Mouse (Mus musculus) E14TG2a.4 (cell line): ENCODE results near the gene Amtn.
"Not testable (repeated sequence)": the region's sequence is repeated elsewhere in the genome, so short reads cannot be mapped to it uniquely, and the experiment has no call there.

ENCODE experiments used
- H3K27me3 ChIP-seq: 2 replicates; pipeline ENCODE4 v1.6.1; 2014; ENCODE audit warnings: low read length, control low read depth; ENCODE audit not compliant: insufficient read depth
- H3K36me3 ChIP-seq: 2 replicates; pipeline ENCODE4 v1.6.1; 2014; ENCODE audit warnings: low read length, control low read depth; ENCODE audit not compliant: insufficient read depth
- H3K4me1 ChIP-seq: replicated peaks from 2 replicates; pipeline ENCODE4 v1.6.1; 2014; ENCODE audit warnings: low read depth, low read length, control low read depth
- H3K4me3 ChIP-seq: replicated peaks from 2 replicates; pipeline ENCODE4 v1.5.1; 2014; ENCODE audit warnings: mild to moderate bottlenecking, low read length
- H3K9me3 ChIP-seq: 2 replicates; pipeline ENCODE4 v1.6.1; 2014; ENCODE audit warnings: low read length, control low read depth
- CTCF ChIP-seq: conservative IDR thresholded peaks from 2 replicates; pipeline ENCODE4 v1.5.1; 2014; ENCODE audit warnings: low read length
- NANOG ChIP-seq: IDR thresholded peaks from 2 replicates; pipeline ENCODE4 v1.6.1; 2014; ENCODE audit warnings: borderline replicate concordance, low read length, mixed read lengths
- POU5F1 ChIP-seq: IDR thresholded peaks from 2 replicates; pipeline ENCODE4 v1.6.1; 2014; ENCODE audit warnings: low read length, borderline replicate concordance

Gene Amtn

DNA sequence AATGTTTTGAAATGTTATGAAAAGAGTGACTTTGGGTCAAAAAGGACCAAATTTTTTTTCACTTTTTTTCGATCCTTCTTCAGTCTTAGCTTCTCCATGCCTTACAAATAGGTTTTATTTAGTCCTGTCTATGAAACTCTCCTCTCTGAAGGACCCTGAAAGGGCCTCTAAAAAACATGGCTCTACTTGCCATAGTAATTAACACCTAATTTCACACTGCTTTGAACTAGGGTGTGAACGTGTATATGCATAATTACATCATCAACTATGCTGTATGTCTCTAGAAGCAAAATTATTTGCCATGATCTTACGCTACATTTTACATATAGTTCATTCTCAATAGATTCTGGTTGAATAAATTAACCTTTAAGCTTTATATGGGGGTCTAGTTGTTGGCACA lies 25.6 kb downstream of the Amtn start:
- H3K9me3 ChIP-seq: no peaks in the 10 kb centered on the region
- peaks cover 9% of the 10 kb centered on the region; the same call in 1 of the 2 replicates for H3K4me1 ChIP-seq
- no peaks in the 10 kb centered on the region for H3K36me3 ChIP-seq
- H3K4me3 ChIP-seq: no peak overlapping the region
- H3K27me3 ChIP-seq: no peaks in the 10 kb centered on the region
- TF ChIP-seq CTCF (no peak), NANOG (no peak), POU5F1 (no peak)

DNA sequence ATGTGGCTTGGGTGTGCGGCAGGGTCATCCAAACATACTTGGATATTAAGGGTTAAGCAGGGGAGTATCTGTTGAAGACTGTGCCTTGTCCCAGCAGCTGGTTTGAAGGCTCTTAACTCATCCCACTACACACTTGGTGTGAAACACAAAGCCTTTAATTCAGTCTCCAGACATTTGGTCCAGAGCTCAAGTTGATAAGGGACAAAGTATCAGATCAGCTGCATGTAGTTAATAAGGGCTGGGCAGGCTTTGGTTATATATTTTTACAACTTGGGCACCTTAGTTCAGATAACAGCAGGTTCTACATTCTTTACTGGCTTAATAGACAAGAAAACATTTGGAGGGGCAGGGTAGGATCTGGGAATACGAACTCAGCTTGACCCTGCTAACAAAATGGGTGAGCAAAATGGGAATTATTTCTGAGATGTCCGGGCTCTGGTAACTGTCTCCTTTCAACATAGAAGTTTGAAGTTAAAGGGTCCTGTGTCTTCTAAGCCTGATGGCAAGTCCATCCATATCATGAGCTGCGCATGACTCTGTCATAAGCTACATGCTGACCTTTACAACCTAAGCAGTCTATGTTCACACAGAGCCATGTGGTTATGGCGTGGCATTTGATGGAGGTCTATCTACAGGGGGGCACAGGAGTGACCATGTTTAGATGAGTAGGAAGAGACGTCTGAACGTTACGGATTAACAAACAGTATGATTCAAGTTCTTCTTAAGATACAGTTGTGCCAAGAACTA lies 44.6 kb downstream of the Amtn start:
- H3K36me3 ChIP-seq: no peaks in the 10 kb centered on the region
- no peak overlapping the region for H3K4me3 ChIP-seq
- no peaks in the 10 kb centered on the region for H3K9me3 ChIP-seq
- no peaks in the 10 kb centered on the region for H3K27me3 ChIP-seq
- H3K4me1 ChIP-seq: no peaks in the 10 kb centered on the region
- no peak for TF ChIP-seq NANOG

DNA sequence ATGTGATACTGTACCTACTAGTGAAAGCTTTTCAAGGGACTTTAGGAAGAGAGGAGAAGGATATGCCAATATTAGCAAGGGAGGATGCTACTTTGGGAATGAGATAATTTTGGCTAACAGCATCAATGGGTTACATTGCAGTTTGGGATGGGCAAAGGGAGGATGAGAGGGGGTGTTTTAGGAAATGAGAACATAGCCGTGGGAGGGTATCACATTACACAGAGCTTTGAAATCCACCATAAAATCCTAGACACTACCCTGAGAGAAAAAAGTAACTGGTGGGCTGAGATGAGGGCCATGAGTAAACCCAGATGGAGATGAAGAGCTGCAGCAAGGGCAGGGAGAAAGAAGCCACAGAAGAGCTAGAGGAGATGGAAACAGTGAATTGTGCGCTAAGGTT lies 49.0 kb downstream of the Amtn start:
- not testable (repeated sequence) for H3K27me3 ChIP-seq, H3K4me1 ChIP-seq, H3K9me3 ChIP-seq, H3K36me3 ChIP-seq, H3K4me3 ChIP-seq

DNA sequence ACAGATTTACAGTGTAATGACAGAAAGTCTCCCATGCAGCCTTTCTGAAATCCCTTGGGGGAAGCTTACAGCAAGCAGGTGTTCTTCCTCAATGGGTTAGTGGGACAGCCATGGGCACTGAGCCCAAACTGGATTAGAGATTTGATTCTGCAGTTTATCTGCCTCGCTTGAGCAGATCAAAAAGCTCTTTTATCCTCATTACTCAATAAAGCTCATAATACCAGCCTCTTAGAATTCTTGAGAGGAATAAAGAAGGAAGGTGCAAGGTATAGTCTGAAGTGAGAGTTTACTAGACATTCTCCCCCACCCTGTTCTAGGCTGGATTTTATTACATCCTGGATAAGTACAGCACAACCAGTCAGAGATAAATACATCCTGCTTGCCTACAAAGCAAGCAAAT lies 50.8 kb downstream of the Amtn start:
- TF ChIP-seq NANOG (no peak), POU5F1 (no peak), CTCF (no peak)
- Histone ChIP-seq H3K9me3 (no peaks in the 10 kb centered on the region), H3K27me3 (no peaks in the 10 kb centered on the region), H3K4me3 (no peak overlapping the region), H3K36me3 (no peaks in the 10 kb centered on the region), H3K4me1 (no peaks in the 10 kb centered on the region)
